Mouse (Mus musculus) erythroblast, adult 5-6 weeks (primary cell): ENCODE results near the gene Rere. TPM values are rescaled to one million over a fixed set of nuclear protein-coding genes. Genes with fewer than 3 reads are reported as not detected.

Source experiments
- ATAC-seq: replicated peaks from 2 replicates; pipeline ENCODE4 v1.8.0; 2016; ENCODE audit warnings: moderate number of reproducible peaks, mild to moderate bottlenecking, moderate TSS enrichment, inconsistent platforms; ENCODE audit not compliant: poor library complexity, low FRiP score, severe bottlenecking
- total RNA-seq, 2 experiments: library from RNA; stranded (forward) in 1 of 2; stranded (reverse) in 1 of 2; fragments of 150-400 nt in 1 of 2; fragments of 200-764, 138-1000 nt in 1 of 2; gene quantifications; 2 replicates each; pipeline versions ENCODE4 v1.2.3 to v1.2.4; 2015 to 2017; ENCODE audit warnings: low replicate concordance in 2 of 2

Gene Rere
- total RNA-seq, 2 experiments from 2014 or later, result 9.5 to 11.1 TPM

DNA sequence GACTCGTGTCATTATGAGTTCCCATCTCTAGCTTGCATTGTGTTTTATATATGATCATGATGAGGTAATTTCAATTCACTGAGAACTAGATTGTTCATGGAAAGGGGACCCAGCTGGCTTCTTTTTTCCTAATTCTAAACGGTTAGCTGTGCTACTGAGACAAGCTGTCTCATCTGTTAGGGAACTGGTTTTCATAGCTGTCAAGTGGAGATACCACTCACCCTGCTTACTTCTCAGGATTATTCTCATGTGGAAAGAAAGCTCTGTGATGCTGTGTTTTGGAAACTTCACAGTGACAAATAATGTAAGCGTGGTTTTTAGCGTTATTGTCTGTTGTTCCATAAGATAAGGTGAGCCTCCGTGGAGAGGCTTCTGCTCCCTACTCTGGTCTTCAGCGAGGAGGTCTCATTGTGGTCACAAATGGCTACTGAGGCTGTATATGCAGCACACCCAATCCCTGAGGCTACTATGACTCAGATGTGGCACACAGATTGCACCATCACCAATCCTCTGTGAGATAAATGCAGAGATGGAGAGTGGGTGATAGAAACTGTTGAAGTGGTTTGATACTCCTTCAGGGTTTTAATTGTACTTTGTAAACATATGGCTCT is 168.7 kb downstream of the Rere start:
- no peak for ATAC-seq

DNA sequence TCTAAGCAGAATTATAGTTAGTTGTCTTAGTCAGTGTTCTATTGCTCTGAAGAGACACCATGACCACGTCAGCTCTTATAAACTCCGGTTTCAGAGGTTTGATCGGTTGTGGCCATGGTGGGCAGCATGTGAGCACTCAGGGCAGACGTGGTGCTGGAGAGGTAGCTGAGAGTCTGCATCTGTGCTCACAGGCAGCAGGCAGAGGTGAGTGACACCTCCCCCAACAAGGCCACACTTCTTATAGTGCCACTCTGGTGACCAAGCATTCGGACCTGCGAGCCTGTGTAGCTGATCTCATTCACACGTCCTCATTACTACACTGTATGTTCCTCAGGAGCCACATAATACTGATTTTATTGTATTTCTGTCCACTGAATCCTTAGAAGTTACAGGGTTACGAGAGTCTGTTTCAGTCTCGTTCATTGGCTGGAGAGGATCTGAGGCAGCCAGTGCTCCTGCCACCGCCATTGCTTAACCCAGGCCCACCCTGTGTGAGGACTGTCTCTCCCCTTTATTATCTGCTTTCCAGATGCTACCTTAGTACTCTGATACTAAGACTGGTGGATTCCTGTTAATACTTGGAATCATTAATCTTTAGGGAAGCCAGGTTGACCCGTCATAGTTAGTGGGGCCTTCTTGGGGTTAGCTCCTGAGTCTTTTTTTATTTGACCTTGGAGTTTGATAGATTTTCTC is 170.9 kb downstream of the Rere start:
- no peak for ATAC-seq

DNA sequence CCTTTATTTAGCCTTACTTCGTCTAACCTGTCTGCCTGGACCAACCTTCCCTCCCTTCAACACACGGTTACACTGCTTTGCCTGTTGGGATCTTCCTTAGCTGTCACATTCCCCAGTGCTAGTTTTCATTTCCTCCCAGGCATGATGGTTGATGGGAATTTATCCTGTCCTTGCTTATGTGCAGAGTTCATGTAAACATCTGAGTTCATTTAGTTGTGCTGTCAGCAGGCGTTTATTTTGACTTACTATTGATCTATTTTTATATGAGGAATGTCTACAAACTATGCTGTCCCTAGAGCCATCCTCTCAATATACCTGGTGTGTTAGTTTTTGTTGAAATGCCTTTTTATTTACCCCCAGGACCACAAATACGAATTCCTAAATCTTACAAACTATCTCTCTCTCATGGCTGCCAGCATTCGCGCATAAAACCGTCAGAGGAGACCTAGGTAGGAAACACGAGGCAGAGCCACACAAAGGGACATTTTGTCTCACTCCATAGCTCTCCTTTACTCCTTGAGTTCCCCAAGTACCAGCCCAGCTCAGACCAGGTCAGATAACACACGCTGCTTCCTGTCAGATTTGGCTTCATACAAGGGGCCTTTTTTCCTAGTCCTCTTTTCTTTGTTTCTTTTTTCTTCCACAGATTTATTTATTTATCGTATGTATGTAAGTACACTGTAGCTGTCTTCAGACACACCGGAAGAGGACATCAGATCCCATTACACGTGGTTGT is 173.3 kb downstream of the Rere start:
- no peak for ATAC-seq

DNA sequence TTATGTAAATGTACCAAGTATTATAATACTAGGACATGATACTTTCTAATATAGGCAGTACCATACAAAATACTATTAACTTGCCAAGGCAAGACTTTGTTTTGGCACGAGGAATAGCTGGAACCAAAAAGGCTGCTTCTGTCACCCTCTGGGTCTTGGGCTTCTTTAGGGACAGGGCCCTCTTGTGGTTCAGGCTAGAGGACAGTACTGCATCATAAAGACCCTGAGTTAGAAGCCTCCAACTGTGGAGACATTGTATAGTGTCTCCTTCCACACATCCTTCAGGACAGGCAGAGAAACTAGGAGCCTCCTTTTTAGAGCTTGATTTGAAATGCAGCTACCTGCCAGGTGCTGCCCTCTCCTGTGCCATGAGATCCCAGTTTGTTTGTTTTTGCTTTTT is 174.3 kb downstream of the Rere start:
- ATAC-seq, result no peak

DNA sequence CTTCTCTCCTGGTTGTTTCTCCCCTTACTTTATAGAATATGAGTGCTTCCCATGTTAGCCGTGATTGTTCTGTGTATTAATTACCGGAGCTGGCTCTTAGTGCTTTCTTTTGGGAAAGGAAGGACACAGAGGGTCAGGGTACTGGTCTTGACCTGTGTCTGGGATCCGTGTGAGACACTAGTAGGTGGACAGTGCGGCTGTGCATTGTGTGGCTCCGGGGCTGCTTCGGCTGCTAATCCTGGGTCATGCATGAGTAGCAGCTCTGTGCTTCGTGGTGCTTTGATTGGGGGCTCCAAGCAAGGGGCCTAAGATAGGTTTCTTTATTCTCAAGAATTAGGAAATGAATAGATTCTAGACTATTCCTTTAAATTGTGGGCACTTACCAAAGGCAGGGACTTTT is 175.0 kb downstream of the Rere start:
- no peak for ATAC-seq

DNA sequence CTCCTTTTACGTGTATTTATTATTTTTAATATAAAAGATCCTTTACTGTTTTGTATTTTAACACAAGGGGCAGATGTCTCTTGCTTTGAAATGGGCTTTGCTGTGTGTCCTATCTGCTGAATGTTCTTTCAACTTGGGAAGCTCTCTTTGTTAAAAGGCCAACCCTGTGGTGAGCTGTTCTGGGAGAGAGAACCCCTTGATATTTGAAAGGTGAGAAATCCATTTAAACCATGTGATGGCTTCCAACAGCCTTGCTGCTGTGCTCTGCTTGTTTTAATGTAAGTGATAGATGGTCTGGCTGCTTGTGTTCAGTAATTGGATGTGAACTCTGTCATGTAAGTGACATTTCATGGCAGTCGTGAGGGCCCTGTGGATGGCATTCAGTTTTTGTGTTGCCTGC is 175.4 kb downstream of the Rere start:
- no peak for ATAC-seq

DNA sequence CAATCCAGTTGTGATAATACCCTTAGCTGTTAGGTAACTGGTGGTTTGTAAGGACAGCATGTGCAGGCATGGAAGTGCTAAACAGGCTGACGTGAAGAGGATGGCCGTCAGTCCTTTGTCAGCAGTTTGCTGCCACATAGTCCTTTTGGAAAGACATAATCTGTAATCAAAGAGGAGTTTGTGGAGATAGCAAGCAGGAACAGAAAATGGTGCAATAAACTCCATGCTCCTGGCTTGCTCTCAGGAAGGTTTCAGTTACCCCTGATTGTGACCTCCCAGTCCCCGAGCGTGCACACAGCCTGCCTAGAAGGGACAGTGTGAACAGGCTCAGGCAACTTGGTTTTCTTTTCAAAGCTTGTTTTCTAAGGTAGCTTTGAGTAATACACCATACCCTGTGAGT is 175.9 kb downstream of the Rere start:
- no peak for ATAC-seq

DNA sequence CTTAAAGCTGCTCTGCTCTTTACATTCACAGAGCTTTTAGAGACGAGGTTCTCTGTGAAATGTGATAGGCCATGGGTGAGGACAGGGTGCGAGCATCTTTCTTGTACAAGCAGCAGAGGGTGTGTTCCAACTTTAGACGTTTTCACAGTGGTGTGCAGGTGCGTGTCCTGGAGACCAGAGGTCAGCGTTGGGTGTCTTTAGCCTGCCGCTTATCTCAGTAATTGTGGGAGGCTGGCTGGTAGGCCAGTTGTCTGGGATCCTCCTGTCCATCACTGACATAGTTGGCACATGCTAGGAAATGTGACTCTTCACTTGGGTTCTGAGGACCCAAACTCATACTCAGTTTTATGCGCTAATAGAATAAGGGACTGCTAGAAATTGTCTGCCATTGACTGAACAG is 176.3 kb downstream of the Rere start:
- no peak for ATAC-seq

DNA sequence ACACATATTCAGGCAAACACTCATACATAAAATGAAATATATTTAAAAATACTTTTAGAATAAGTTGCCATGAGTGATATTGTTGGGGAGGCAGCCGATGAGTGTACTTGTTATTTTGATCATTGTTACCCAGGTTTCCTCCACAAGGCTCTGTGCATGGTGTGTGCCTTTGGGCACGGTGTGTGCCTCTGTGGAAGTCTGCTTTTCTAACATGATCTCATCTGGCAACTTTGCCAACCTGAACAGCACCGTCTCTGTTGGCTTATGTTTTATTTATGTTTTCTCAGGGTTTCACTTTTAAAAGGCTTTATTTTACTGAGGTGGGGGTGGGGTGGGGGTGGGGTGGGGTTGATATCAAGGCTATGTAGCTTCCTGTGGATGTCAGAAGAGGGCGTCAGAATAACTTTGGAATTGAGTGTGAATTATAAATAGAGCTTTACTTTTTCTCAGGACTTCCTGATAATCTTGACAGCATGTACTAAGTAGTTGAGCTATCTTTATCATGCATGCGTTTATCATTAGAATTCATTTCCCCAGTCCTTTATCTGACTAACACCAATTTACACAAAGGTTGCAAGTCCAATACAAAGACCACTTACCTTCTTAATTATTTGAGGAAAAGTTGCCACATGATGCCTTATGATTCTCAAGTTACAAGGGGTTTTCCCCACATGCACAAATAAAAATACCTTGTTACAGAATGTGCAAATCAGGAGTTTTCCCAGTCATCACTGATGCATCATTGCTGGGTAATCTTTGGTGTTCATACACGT is 177.8 kb downstream of the Rere start:
- no peak for ATAC-seq

DNA sequence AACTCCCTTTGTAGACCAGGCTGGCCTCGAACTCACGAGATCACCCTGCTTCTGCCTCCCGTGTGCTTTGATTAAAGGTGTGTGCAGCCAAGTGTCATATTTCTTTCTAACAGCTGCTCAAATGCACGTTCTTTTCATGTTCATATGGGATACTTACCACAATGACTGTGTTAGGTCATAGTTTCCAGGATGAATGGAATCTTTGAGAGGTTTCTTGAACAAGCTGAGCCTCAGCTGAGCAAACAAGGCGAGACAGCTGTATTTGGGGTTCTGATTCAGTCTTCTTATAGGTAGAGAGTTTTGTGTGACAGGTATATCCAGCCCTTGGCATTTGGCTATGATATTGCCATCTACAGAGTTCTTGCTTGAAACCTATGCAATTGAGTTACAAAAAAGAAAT is 179.0 kb downstream of the Rere start:
- ATAC-seq, result no peak

DNA sequence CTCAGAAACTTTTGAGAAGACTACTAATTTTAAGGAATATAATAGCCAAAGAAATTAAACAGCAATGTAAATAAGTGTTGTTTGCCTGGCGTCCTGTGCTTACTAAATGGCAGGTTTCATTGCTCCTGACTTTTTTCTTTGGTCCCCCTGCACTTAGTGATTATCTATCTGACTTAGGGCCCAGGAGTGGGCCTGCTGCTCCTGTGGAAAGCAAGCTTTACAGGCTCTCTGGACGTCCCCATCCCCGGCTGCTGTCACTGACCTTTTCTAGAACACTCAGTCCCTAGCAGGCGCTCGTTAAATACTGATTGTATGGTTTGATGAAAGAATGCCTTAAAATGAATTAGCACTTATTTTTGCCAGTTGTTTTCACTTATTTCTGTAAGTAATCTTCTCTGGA is 179.6 kb downstream of the Rere start:
- ATAC-seq, result 0 out of 2 replicates have a peak, but pooled peaks have one; percentile 37

DNA sequence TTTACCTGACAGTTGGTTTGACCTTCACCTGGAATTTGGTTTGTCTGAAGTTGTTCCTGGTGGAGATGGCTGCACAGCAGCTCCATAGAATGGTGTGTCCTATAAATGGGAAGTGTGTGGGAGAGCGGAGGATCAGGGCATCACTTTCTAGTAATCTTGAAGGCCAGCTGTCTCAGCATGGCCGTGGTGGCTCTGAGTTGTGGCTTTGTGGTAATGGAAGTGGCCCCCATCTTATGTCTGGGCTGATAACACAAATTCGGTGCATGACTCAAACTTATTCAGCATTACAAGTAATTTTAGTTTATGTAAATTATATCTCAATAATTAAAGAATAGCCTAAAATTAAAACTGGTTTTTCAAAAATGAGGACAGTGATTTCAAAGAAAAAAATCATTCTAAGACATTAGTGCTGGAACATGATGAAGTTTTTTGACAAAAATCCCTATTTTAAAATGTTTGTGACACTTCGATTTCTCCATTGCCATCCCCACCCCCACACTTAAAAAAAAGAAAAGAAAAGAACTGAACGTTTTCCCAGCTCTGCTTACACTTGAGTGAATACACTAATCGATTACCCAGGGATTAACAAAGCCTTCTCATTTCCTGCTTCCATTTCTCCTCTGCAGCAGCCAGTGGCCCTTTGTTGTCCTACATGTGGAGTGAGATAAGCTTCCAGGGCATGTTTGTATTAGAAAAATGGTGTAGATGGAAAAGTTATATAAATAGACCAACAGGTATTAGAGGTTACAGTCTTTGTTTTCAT is 180.2 kb downstream of the Rere start:
- peak; percentile 56 for ATAC-seq

DNA sequence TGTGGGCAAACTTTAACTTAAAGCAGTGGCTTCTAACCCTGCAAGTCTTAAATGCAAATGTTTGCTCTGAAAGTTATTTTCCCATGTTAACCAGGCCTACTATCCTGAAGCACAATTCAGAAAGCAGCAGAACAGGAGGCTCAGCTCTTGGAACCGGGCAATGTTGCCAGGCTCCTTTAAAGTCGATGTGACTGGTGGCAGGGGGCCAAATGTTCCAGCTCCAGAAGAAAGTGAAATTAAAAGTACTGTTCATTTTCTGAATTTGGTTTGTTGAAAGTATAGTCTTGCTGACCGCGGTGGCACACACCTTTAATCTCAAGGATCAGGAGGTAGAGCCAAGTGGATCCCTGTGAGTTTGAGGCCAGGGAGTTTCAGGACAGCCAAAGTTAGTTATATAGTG is 180.9 kb downstream of the Rere start:
- ATAC-seq, result no peak

DNA sequence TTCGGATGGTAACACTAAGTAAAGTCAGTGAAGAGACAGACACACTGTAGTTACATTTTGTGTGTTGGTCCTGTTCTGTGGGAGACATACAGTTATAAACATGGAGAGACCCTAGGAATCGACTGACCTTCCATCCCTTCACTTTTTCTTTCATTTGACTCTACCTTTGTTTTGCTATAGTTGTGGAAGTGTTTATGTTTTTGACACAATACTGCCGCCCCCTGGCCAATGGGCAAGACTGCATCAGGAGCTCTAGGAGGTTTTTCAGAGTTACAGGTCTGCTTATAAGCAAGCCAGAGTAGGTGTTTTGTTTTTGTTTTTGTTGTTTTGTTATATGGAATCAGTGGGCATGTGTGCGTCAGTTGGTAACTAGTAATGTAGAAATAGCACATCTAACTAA is 184.3 kb downstream of the Rere start:
- ATAC-seq, result peak; percentile 49; the same call in 1 of the 2 replicates

DNA sequence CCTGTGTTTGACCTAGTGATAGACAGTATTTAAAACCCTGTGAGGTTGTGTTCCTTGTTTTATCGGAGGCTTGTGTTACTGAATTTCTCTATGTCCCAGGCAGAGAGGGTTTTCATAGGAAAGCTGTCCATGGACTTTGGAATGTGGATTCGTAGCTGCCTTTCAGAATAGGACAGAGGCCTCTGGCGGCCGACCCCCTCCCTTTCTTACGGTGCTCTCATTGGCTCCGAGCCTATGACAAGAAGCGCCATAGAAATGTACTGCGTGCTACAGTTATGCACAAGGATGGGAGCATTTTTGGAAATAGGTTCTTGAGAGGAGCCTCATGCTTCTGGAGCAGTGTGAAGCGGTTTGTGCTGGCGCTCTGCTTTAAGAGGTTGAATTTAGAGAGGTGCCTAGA is 187.8 kb downstream of the Rere start:
- ATAC-seq, result no peak

DNA sequence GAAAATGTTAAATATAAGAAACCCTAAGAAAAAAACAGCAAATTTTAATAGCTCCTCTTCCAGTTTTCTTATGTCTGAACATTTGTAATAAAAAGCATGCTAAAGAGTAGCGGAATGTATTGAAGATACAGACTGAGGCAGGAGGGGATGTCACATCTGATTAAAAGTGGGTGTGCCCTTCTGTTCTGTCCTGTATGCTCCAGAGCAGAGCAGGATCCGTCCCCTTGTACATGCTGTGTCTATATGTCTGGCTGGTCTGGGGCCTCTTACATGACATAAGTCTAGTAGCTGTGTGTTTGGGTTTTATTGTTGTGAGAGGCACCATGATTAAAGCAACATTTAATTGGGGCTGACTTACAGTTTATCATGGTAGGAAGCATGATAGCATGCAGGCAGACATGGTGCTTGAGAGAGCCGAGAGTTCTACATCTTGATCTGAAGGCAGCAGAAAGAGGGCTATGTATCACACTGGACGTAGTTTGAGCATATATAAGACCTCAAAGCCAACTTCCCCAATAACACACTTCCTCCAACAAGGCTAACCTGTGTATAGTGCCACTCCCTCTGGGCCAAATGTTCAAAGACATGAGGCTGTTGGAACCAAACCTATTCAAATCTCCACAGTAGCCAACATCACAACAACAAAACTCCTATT is 189.4 kb downstream of the Rere start:
- ATAC-seq, result no peak

DNA sequence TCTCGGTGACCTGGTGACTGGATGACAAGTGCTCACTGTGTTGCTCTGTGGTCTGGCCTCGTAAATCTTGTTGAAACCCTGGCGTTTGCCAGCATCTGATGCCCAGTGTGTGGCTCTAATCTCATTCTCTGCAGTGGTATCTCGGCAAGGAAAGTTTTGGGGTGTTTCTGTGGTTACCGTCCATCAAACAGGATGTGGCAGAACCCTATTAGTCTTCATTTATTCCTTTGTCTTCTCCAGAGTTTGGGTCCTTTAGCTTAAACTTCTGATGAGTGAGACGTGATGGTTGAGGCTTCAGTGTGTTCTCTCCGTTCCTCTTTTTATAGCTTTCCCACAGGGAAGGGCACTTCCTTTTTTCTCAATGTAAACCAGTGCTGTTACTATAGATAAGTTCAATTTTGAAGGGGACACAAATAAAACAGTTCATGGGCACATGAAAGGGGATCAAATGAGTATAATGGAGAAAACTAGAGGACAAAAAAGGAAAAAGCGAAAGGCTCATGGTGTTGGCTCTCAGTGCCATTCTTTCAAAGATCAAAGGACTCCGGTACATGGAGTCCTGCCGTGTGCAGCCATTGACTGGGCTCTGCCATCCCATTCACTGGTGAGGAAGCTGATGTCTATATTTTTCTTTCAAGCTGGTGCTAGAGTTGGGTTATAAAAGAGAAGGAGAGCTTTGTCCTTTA is 191.4 kb downstream of the Rere start:
- no peak for ATAC-seq

DNA sequence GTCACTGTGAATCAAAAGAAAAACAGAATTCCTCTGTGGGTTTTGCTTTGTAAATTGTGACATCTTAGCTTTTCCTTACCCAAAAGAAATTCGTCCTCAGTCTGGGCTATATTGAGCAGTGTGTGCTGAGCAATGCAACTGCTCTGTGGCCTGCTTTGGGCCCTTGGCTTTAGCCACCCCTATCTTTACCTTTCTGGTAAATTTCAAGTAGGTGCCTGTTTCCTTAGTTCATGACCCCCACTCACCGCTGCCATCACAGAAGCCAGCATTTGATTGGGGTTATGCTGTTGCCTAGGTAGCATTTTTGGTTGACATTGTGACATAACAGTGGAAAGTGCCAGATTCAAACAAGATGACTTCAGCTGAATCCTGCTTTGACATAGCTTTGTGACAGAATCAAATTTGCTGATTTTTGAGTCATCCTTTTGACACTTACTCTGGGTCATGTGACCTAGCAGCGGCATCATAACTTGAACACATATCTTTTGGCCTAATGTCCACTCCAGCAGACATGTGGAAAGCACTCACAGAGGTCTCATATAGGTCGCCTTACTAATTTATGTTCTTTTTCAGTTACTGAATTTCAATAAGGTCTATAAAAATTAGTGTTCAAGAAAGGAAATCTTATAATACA is 192.1 kb downstream of the Rere start:
- ATAC-seq, result no peak
